Mouse (Mus musculus) intestine, embryonic 15.5 days (tissue): ENCODE measurements at regions not wholly inside any gene's neighbourhood (a gene's known extent, or its start where the extent isn't known, plus 50 kb on each side); places are given as distances from the start of the nearest gene placed in this dataset.

ENCODE experiments used
- ATAC-seq: fragments of 200-750 bp; cut with Nextera tagmentation; 2 replicates; pipeline ENCODE4 v1.8.0; 2017; ENCODE audit warnings: moderate TSS enrichment, moderate library complexity
- H3K27ac ChIP-seq: fragments of 300-500 bp; sonication (generic); 2 replicates; pipeline ENCODE4 v1.5.1; 2015; ENCODE audit warnings: mild to moderate bottlenecking, inconsistent platforms
- H3K27me3 ChIP-seq: fragments of 300-500 bp; sonication (generic); replicated peaks from 2 replicates; pipeline ENCODE4 v1.6.1; 2015; ENCODE audit warnings: inconsistent platforms
- H3K36me3 ChIP-seq: fragments of 300-500 bp; sonication (generic); 2 replicates; pipeline ENCODE4 v1.6.1; 2015; ENCODE audit warnings: inconsistent platforms
- H3K4me1 ChIP-seq: fragments of 300-500 bp; sonication (generic); replicated peaks from 2 replicates; pipeline ENCODE4 v1.6.1; 2015; ENCODE audit warnings: inconsistent platforms
- H3K4me2 ChIP-seq: fragments of 300-500 bp; sonication (generic); replicated peaks from 2 replicates; pipeline ENCODE4 v1.6.1; 2015; ENCODE audit warnings: mild to moderate bottlenecking, inconsistent platforms
- H3K4me3 ChIP-seq: fragments of 300-500 bp; sonication (generic); replicated peaks from 2 replicates; pipeline ENCODE4 v1.5.1; 2015; ENCODE audit warnings: inconsistent platforms
- H3K9ac ChIP-seq: fragments of 300-500 bp; sonication (generic); 2 replicates; pipeline ENCODE4 v1.6.1; 2015; ENCODE audit warnings: inconsistent platforms
- H3K9me3 ChIP-seq: fragments of 300-500 bp; sonication (generic); 2 replicates; pipeline ENCODE4 v1.6.1; 2016; ENCODE audit warnings: inconsistent platforms
- WGBS: fragments of 180-500 bp; shearing (Covaris S2); methylation state at CpG from one replicate; pipeline ENCODE4 v1.1.7; 2015; 5-methylcytosine and 5-hydroxymethylcytosine counted together

DNA sequence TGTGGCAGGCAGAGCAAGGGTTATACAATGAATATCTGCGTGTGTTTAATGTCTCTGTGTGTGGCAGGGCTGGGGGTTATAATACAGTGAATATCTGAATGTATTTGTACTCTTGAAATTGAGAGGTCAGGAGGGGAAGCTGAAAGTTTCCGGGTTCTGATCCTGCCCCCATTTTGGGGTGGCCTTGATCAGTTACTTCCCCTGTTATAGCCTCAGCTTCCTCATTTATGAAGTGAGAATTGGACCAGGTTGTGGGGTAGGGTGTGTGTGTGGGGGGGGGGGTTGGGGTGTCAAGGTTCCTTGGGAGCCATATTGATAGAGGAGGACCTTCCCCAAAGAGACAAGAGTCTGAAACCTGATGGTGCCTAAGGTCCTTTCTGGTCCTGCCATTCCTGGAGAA is 152.8 kb upstream of the Mrps10 start:
- no peaks in the 10 kb centered on the region for H3K4me1 ChIP-seq
- no peak overlapping the region for H3K9ac ChIP-seq
- no peak for ATAC-seq
- no peak overlapping the region for H3K27ac ChIP-seq
- 89% methylated on average over 2 of the region's 2 CpGs for WGBS
- H3K4me2 ChIP-seq, result no peak overlapping the region
- H3K4me3 ChIP-seq, result no peak overlapping the region
- H3K9me3 ChIP-seq, result no peaks in the 10 kb centered on the region
- H3K27me3 ChIP-seq, result no peaks in the 10 kb centered on the region
- no peaks in the 10 kb centered on the region for H3K36me3 ChIP-seq

DNA sequence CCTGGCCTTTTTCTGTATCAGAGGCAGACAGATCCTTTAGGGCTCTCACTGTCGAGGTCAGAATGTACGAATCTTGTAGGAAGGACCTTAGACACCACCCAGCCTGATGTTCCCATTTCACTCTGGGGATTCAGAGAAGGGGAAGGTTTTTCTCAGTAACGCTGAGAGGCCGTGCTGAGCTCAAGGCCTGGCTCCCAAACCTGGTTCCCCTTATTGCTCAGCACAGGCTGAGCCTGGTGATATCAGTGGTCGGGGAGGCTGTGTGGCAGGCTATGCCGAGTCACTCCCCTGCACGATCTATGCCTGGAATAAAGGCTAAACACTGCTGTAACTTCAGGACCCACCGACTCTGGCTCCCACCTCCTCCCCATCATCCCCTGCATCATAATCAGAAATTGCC is 154.6 kb upstream of the Mrps10 start:
- WGBS, result 91% methylated on average over 8 of the region's 8 CpGs
- H3K9ac ChIP-seq, result no peak overlapping the region
- no peaks in the 10 kb centered on the region for H3K36me3 ChIP-seq

DNA sequence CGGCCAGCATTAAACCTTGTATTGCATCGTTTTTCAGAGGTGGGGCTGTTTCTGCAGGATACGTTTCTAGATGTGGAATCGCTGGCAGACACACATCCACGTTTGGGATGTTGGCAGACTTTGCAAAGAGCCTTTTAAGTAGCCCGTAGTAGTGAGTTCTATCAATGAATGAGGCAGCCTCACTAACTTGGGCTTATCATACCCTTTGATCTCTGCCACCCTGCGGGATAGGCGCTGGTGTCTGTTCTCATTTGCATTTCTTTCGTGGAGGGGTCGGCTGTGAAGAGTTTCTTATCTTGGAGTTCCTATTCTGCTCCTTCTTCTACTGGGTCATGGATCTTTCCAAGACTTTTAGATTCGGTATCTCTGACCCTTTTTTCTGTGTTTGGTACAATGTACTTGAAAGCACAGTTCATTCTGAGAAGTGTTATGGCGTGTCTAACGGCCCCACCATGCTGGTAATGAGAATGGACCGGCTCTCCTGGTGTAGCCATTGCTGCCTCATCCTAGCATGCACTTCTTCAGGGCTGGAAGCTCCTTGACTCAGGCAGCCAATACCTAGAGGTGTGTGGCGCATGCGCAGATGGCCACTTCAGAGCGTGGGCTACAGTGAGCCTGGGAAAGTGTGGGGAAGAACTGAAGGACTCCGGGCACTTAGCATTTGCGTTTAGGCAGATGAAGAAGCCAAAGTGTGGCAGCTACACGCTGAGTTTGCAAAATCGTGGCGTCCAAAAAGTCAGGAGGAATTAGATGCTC is 158.1 kb upstream of the Mrps10 start:
- no peaks in the 10 kb centered on the region for H3K9me3 ChIP-seq
- H3K4me3 ChIP-seq, result no peak overlapping the region
- 74% methylated on average over 22 of the region's 22 CpGs for WGBS
- H3K4me2 ChIP-seq, result no peak overlapping the region
- no peak overlapping the region for H3K27ac ChIP-seq
- no peaks in the 10 kb centered on the region for H3K36me3 ChIP-seq
- no peak overlapping the region for H3K9ac ChIP-seq
- H3K27me3 ChIP-seq, result no peaks in the 10 kb centered on the region
- no peaks in the 10 kb centered on the region; the same call in 1 of the 2 replicates for H3K4me1 ChIP-seq
- ATAC-seq, result no peak

More for the DNA sequence above, 154.6 kb upstream of the Mrps10 start:
- Histone ChIP-seq H3K9me3 (no peaks in the 10 kb centered on the region), H3K4me3 (no peak overlapping the region), H3K4me1 (no peaks in the 10 kb centered on the region), H3K27me3 (no peaks in the 10 kb centered on the region), H3K4me2 (no peak overlapping the region), H3K27ac (no peak overlapping the region)
- ATAC-seq, result no peak

DNA sequence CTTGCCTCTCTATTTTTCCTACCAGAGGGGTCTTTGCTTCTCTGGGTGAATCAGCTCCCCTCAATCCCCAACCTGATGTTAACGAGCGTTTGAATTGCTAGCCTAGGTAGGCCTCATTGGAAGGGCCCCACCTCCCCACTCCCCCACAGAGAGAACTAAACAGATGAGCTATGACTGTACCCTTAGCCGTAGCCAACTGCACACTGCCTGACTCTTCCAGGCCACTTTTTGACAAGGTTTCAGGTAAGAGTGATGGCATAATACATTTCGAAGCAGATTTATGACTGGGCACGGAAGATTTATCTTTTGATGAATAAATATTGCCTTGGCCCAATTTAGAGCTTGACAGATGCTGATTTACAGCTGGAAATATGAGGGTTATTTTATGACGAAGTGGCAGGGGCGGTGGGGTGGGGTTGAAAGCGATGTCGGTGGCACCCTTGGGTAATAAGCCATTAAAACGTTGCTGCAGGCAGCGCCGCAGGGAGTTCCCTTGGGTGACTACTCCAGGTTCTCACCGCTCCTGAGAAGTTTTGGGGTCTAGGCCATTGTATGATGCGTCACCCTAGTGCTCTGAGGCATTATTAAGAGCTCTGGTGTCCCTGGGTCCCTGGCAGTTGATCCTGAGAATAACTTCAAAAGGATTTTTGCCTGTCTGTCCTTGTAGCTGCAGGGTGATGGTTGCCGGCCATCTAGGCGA is 159.7 kb upstream of the Mrps10 start:
- no peaks in the 10 kb centered on the region for H3K9me3 ChIP-seq
- H3K27me3 ChIP-seq, result no peaks in the 10 kb centered on the region
- H3K4me1 ChIP-seq, result peaks cover 2% of the 10 kb centered on the region; the same call in 1 of the 2 replicates
- ATAC-seq, result no peak
- H3K4me3 ChIP-seq, result no peak overlapping the region
- no peak overlapping the region for H3K4me2 ChIP-seq
- WGBS, result 77% methylated on average over 16 of the region's 16 CpGs
- H3K9ac ChIP-seq, result no peak overlapping the region
- no peaks in the 10 kb centered on the region for H3K36me3 ChIP-seq
- no peak overlapping the region for H3K27ac ChIP-seq

DNA sequence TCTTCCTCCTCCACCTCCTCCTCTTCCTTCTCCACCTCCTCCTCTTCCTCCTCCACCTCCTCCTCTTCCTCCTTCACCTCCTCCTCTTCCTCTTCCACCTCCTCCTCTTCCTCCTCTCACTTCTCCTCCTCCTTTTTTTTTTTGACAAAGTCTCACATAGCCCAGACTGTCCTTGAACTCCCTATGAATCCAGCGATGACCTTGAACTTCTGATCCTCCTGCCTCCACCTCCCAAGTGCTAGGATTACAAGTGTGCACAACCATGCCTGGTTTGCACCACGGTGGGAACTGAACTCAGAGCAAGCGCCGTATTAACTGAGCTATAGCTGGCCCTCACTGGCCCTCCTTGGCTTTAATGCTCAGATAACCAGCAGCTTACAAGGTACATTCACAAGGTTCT is 161.2 kb upstream of the Mrps10 start:
- no peaks in the 10 kb centered on the region for H3K36me3 ChIP-seq
- WGBS, result 93% methylated on average over 4 of the region's 4 CpGs
- ATAC-seq, result no peak
- no peaks in the 10 kb centered on the region for H3K9me3 ChIP-seq
- no peaks in the 10 kb centered on the region for H3K27me3 ChIP-seq
- peaks cover 4% of the 10 kb centered on the region; the same call in 1 of the 2 replicates for H3K4me1 ChIP-seq
- no peak overlapping the region for H3K4me3 ChIP-seq
- no peak overlapping the region for H3K9ac ChIP-seq
- no peak overlapping the region for H3K4me2 ChIP-seq
- no peak overlapping the region for H3K27ac ChIP-seq

DNA sequence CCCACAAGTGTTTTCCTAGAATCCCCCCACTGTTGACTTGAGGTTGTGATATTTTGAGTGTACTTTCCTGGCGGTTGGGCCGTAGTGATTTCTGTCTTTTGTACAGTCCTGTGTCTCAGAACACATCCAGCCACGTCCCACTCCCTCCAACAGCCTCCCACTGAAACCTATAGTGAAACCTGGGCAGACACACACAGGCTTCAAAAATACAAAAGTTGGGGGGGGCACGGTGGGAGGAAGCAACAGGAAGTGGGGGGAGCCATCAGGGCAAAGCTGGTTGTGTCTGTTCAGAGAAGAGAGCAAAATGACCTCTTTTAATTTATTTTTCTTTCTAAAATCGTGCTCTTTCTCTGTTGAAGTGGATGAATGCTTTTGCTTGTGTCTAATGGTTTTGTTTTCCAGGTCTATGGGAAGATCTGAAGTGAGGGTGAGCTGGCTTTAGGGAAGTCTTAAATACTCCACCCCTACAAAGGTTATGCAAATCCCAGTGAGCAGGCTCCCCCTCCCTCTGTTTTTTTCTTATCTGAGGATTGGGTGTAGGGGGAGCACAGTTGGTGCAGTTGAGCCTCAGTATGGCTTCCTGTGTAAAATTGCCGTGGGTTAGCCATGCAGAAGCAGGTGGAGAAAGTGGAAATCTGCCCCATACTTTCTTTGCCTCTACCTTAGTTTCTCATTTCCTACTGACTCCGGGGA is 164.1 kb upstream of the Mrps10 start:
- Histone ChIP-seq H3K27me3 (no peaks in the 10 kb centered on the region), H3K9me3 (no peaks in the 10 kb centered on the region), H3K9ac (no peak overlapping the region), H3K36me3 (no peaks in the 10 kb centered on the region), H3K27ac (no peak overlapping the region), H3K4me3 (no peak overlapping the region), H3K4me1 (peaks cover 8% of the 10 kb centered on the region; the same call in 1 of the 2 replicates), H3K4me2 (no peak overlapping the region)
- WGBS, result 63% methylated on average over 7 of the region's 7 CpGs
- ATAC-seq, result no peak

DNA sequence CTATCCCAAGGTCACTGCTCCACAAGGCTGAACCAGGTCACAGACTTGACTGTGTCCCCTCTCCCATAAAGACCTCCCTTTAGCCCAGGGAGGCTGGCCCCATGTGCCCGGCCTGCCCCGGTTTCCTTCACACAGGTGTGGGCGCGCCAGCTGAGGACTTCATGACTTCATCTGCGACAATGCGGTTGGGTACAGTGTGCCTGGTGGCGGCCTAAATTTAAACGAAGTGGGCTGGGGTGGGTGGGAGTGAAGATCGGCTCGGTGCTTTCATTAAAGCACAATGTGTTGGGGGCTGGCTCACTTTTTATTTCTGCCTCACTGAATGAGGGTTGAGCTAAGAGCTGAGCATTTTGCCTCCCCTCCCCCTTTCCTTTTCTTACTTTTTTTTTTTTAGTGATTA is 169.5 kb upstream of the Mrps10 start:
- H3K27ac ChIP-seq, result no peak overlapping the region
- no peaks in the 10 kb centered on the region for H3K9me3 ChIP-seq
- H3K36me3 ChIP-seq, result no peaks in the 10 kb centered on the region
- H3K4me1 ChIP-seq, result 0 out of 2 replicates have a peak, but pooled peaks cover 7% of the 10 kb centered on the region
- no peak overlapping the region for H3K9ac ChIP-seq
- ATAC-seq, result no peak
- WGBS, result 91% methylated on average over 10 of the region's 10 CpGs
- no peak overlapping the region for H3K4me2 ChIP-seq
- no peak overlapping the region for H3K4me3 ChIP-seq
- H3K27me3 ChIP-seq, result no peaks in the 10 kb centered on the region

DNA sequence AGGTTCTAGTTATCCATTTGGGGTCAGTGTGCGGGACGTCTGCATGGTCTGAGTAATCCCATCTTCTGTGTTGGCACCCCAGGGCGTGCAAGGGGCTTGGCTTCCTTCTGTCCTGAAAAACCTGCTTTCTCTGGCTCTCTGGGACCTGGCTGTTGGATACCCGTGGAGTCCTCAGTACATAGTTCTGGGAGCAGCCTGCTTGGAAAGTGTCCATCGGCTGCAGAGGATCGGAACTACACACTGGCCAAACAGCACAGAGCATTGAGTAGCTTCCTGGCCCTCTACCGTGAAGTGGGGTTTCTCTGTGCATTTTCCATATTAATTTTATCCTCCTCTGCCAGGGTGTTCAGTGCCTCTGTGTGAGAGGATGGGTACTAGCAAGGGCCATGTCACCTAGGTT is 170.7 kb upstream of the Mrps10 start:
- ATAC-seq, result no peak
- Histone ChIP-seq H3K9ac (no peak overlapping the region), H3K4me2 (no peak overlapping the region), H3K4me1 (0 out of 2 replicates have a peak, but pooled peaks cover 4% of the 10 kb centered on the region), H3K9me3 (no peaks in the 10 kb centered on the region), H3K27ac (no peak overlapping the region), H3K4me3 (no peak overlapping the region), H3K27me3 (no peaks in the 10 kb centered on the region), H3K36me3 (no peaks in the 10 kb centered on the region)
- 55% methylated on average over 7 of the region's 7 CpGs for WGBS

DNA sequence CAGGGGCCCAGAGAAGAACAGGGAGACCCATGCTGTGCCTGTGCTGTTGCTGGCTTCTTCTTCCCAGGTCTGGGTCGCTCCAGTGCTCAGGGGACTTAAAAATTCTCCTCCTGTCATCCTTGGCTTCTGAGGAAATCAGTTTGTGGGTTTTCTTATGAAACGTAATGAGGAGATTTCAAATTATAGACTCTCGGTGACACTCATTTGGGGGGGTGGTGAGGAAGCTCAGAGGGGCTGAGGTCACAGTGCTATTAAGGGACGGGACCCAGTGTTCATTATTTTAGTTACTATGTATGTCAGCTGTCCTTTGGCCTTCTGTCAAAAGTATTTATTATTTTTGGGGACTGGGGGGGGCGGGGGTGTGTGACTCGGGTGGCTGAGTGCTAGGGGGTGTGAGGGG is 171.7 kb upstream of the Mrps10 start:
- no peaks in the 10 kb centered on the region for H3K27me3 ChIP-seq
- H3K4me3 ChIP-seq, result no peak overlapping the region
- H3K27ac ChIP-seq, result no peak overlapping the region
- no peak overlapping the region for H3K4me2 ChIP-seq
- H3K4me1 ChIP-seq, result 0 out of 2 replicates have a peak, but pooled peaks cover under 1% of the 10 kb centered on the region
- H3K9ac ChIP-seq, result no peak overlapping the region
- H3K36me3 ChIP-seq, result no peaks in the 10 kb centered on the region
- WGBS, result 64% methylated on average over 6 of the region's 6 CpGs
- H3K9me3 ChIP-seq, result no peaks in the 10 kb centered on the region
- no peak for ATAC-seq

DNA sequence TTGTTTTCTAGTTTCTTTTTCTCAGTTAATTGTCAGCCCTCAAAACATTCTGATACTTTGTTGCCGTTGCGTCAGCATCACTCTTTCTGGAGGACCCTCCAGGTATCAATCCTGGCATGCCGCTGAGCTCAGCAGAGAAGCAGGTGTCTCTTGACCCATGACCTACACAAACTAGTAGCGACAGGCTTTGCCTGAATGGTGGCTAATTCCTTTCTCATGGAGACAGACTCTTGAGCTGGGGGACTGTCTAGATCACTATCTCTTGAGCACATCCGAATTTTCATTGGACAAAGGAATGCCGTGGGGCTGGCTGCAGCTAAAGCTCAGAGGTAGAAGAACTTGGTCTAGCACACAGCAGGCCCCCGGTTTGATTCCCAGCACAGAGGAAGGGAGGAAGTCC is 172.7 kb upstream of the Mrps10 start:
- Histone ChIP-seq H3K27ac (no peak overlapping the region), H3K9me3 (no peaks in the 10 kb centered on the region), H3K4me2 (no peak overlapping the region), H3K4me3 (no peak overlapping the region), H3K36me3 (no peaks in the 10 kb centered on the region), H3K27me3 (no peaks in the 10 kb centered on the region), H3K9ac (no peak overlapping the region), H3K4me1 (no peaks in the 10 kb centered on the region)
- no peak for ATAC-seq
- WGBS, result 62% methylated on average over 7 of the region's 7 CpGs

DNA sequence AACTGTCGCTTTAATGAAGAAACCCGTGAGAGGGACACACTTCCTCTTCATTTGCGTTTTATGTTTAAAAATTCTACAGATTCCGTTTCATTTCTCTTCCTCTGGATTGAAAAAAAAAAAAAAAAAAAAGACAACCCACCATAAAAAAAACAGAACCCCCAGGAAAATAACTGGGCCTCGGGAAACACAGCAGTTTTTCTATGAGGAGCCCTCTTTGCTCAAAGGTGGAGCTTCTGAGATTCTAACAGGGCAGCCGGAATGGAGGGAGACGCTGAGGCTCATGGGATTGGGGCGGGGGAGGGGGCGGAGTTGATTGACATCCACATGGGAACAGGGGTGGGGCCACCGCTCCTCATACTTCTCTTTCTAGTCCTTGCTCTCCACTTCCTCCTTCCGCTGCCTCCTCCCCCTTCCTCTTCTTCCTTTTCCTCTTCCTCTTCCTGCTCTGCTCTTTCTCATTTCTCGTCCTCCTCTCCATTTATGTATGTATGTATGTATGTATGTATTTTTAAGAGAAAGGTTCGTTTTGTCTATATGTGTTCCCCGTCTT is 174.1 kb upstream of the Mrps10 start:
- 90% methylated on average over 14 of the region's 14 CpGs for WGBS
- no peak overlapping the region for H3K4me2 ChIP-seq

DNA sequence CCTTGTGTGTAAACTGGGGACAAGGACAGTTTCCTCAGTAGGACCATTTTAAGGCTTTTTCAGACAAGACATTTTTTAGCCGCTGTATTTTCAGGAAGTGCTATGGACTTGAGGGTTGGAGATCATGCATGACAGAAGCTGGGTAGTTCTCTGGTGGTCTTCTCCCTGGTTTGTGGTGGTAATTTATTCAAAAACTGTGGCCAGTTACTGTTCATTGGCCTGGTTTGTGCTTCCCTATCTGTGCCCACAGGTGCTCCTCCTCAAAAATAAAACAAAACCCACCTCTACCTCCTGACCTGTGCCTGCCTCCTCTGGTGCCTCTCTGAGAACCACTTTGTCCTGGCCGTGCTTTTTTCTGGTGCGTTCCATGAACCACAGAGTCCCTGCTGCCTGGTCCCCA is 177.3 kb upstream of the Mrps10 start:
- H3K4me3 ChIP-seq, result no peak overlapping the region
- 92% methylated on average over 3 of the region's 3 CpGs for WGBS
- ATAC-seq, result no peak
- no peak overlapping the region for H3K4me2 ChIP-seq
- no peaks in the 10 kb centered on the region for H3K36me3 ChIP-seq
- H3K27me3 ChIP-seq, result no peaks in the 10 kb centered on the region
- H3K4me1 ChIP-seq, result no peaks in the 10 kb centered on the region
- H3K9ac ChIP-seq, result no peak overlapping the region
- H3K27ac ChIP-seq, result no peak overlapping the region
- H3K9me3 ChIP-seq, result no peaks in the 10 kb centered on the region

More for the DNA sequence above, 174.1 kb upstream of the Mrps10 start:
- H3K9ac ChIP-seq, result no peak overlapping the region
- H3K4me3 ChIP-seq, result no peak overlapping the region
- no peaks in the 10 kb centered on the region for H3K36me3 ChIP-seq
- no peaks in the 10 kb centered on the region for H3K27me3 ChIP-seq
- ATAC-seq, result no peak
- no peak overlapping the region for H3K27ac ChIP-seq
- H3K4me1 ChIP-seq, result no peaks in the 10 kb centered on the region
- no peaks in the 10 kb centered on the region for H3K9me3 ChIP-seq
